Mouse (Mus musculus) kidney, postnatal 0 days (tissue): ENCODE measurements around the gene Ccdc33. TPM values are rescaled to one million over a fixed set of nuclear protein-coding genes. Genes with fewer than 3 reads are reported as not detected.

Experiments
- ATAC-seq: fragments of 200-750 bp; cut with Nextera tagmentation; replicated peaks from 2 replicates; pipeline ENCODE4 v1.8.0; 2017; ENCODE audit warnings: low read depth, moderate number of reproducible peaks, moderate TSS enrichment, moderate library complexity; ENCODE audit not compliant: low FRiP score
- DNase-seq: peaks from one replicate; pipeline ENCODE4 v3.0.0-alpha.2; 2016; ENCODE audit warnings: low spot score
- H3K27ac ChIP-seq: fragments of 300-500 bp; sonication (generic); 2 replicates; pipeline ENCODE4 v1.5.1; 2014; ENCODE audit warnings: mild to moderate bottlenecking
- H3K27me3 ChIP-seq: fragments of 300-500 bp; sonication (generic); 2 replicates; pipeline ENCODE4 v1.6.1; 2014; ENCODE audit warnings: low read length, mixed read lengths; ENCODE audit not compliant: insufficient read depth
- H3K36me3 ChIP-seq: fragments of 300-500 bp; sonication (generic); 2 replicates; pipeline ENCODE4 v1.6.1; 2014; ENCODE audit warnings: low read length, mixed read lengths; ENCODE audit not compliant: insufficient read depth
- H3K4me1 ChIP-seq: fragments of 300-500 bp; sonication (generic); replicated peaks from 2 replicates; pipeline ENCODE4 v1.6.1; 2014; ENCODE audit warnings: antibody characterized with exemption, low read length, mixed read lengths; ENCODE audit not compliant: insufficient read depth
- H3K4me2 ChIP-seq: fragments of 300-500 bp; sonication (generic); 2 replicates; pipeline ENCODE4 v1.6.1; 2014; ENCODE audit warnings: mild to moderate bottlenecking, low read length, moderate library complexity, mixed read lengths
- H3K4me3 ChIP-seq: fragments of 300-500 bp; sonication (generic); replicated peaks from 2 replicates; pipeline ENCODE4 v1.5.1; 2014; ENCODE audit warnings: low read depth, low read length
- H3K9ac ChIP-seq: fragments of 300-500 bp; sonication (generic); 2 replicates; pipeline ENCODE4 v1.6.1; 2014; ENCODE audit warnings: low read depth, low read length
- H3K9me3 ChIP-seq: fragments of 300-500 bp; sonication (generic); replicated peaks from 2 replicates; pipeline ENCODE4 v1.6.1; 2016; ENCODE audit warnings: low read length, inconsistent platforms, mixed read lengths
- CTCF ChIP-seq: IDR thresholded peaks from 2 replicates; pipeline ENCODE4 v1.5.1; 2016; ENCODE audit warnings: antibody characterized with exemption, low read depth, mild to moderate bottlenecking, moderate library complexity
- WGBS: fragments of 180-500 bp; shearing (Covaris S2); extraction: QIAGEN DNeasy Blood & Tissue Kit; methylation state at CpG from one replicate; pipeline ENCODE4 v1.1.7; 2014; 5-methylcytosine and 5-hydroxymethylcytosine counted together
- polyA plus RNA-seq: library from polyadenylated mRNA; unstranded; fragments of >200 nt; fragmentation: Nextera tagmentation; extraction: Ambion mirVana; gene quantifications from 2 replicates; pipeline ENCODE4 v1.2.1, GENCODE M21; 2015

Gene Ccdc33
- polyA plus RNA-seq, 1 experiment from 2014 or later = 0.09 TPM

GRCm38 (mm10) chr9:58048621-58049020 is 70.0 kb downstream of the Ccdc33 start:
- no peak for TF ChIP-seq CTCF
- Histone ChIP-seq H3K4me3 (no peak overlapping the region), H3K27ac (no peak overlapping the region), H3K9ac (no peak overlapping the region), H3K36me3 (no peaks in the 10 kb centered on the region), H3K4me1 (no peaks in the 10 kb centered on the region), H3K4me2 (no peak overlapping the region), H3K9me3 (no peaks in the 10 kb centered on the region), H3K27me3 (no peaks in the 10 kb centered on the region)
- WGBS = 17% methylated on average over 6 of the region's 6 CpGs
- DNase-seq (no peak), ATAC-seq (no peak)

- DNase-seq (peak; percentile 29), ATAC-seq (no peak)
- no peak for TF ChIP-seq CTCF
- Histone ChIP-seq H3K4me2 (no peak overlapping the region), H3K27ac (no peak overlapping the region), H3K4me3 (no peak overlapping the region), H3K4me1 (0 out of 2 replicates have a peak, but pooled peaks cover 2% of the 10 kb centered on the region), H3K36me3 (no peaks in the 10 kb centered on the region), H3K9ac (no peak overlapping the region), H3K9me3 (no peaks in the 10 kb centered on the region), H3K27me3 (no peaks in the 10 kb centered on the region)
- 61% methylated on average over 10 of the region's 10 CpGs for WGBS
Measured at GRCm38 (mm10) chr9:58047061-58047460, 71.6 kb downstream of the Ccdc33 start.

- H3K4me1 ChIP-seq = 0 out of 2 replicates have a peak, but pooled peaks cover 2% of the 10 kb centered on the region
- H3K9me3 ChIP-seq = no peaks in the 10 kb centered on the region
- no peak overlapping the region for H3K9ac ChIP-seq
- 33% methylated on average over 4 of the region's 4 CpGs for WGBS
- no peak overlapping the region for H3K27ac ChIP-seq
- DNase-seq (no peak), ATAC-seq (no peak)
- H3K4me3 ChIP-seq = no peak overlapping the region
- H3K36me3 ChIP-seq = no peaks in the 10 kb centered on the region
- TF ChIP-seq CTCF = no peak
- no peak overlapping the region for H3K4me2 ChIP-seq
- no peaks in the 10 kb centered on the region for H3K27me3 ChIP-seq
Measured at GRCm38 (mm10) chr9:58045646-58046045, 73.0 kb downstream of the Ccdc33 start.

GRCm38 (mm10) chr9:58044828-58045227 is 73.8 kb downstream of the Ccdc33 start:
- ATAC-seq = no peak
- no peak overlapping the region for H3K4me2 ChIP-seq
- WGBS = 24% methylated on average over 10 of the region's 10 CpGs
- no peaks in the 10 kb centered on the region for H3K9me3 ChIP-seq
- 0 out of 2 replicates have a peak, but pooled peaks cover 2% of the 10 kb centered on the region for H3K4me1 ChIP-seq
- TF ChIP-seq CTCF = no peak
- no peak for DNase-seq
- H3K27me3 ChIP-seq = no peaks in the 10 kb centered on the region
- no peak overlapping the region for H3K9ac ChIP-seq
- no peak overlapping the region for H3K27ac ChIP-seq
- no peaks in the 10 kb centered on the region for H3K36me3 ChIP-seq
- H3K4me3 ChIP-seq = no peak overlapping the region

- ATAC-seq = no peak
- Histone ChIP-seq H3K36me3 (no peaks in the 10 kb centered on the region), H3K9ac (no peak overlapping the region), H3K4me2 (no peak overlapping the region), H3K27ac (no peak overlapping the region), H3K4me1 (0 out of 2 replicates have a peak, but pooled peaks cover 2% of the 10 kb centered on the region), H3K9me3 (no peaks in the 10 kb centered on the region), H3K4me3 (no peak overlapping the region), H3K27me3 (no peaks in the 10 kb centered on the region)
- TF ChIP-seq CTCF = no peak
- 87% methylated on average over 10 of the region's 10 CpGs for WGBS
- DNase-seq = no peak
Measured at GRCm38 (mm10) chr9:58043496-58044017, 75.1 kb downstream of the Ccdc33 start.

- no peak overlapping the region for H3K27ac ChIP-seq
- TF ChIP-seq CTCF = no peak
- H3K9ac ChIP-seq = no peak overlapping the region
- H3K27me3 ChIP-seq = no peaks in the 10 kb centered on the region
- H3K9me3 ChIP-seq = no peaks in the 10 kb centered on the region
- no peak overlapping the region for H3K4me2 ChIP-seq
- 0 out of 2 replicates have a peak, but pooled peaks cover 2% of the 10 kb centered on the region for H3K4me1 ChIP-seq
- peak; percentile 26 for DNase-seq
- no peaks in the 10 kb centered on the region for H3K36me3 ChIP-seq
- ATAC-seq = no peak
- no peak overlapping the region for H3K4me3 ChIP-seq
- 22% methylated on average over 10 of the region's 10 CpGs for WGBS
Measured at GRCm38 (mm10) chr9:58042391-58042790, 76.2 kb downstream of the Ccdc33 start.

GRCm38 (mm10) chr9:58040977-58041376 is 77.6 kb downstream of the Ccdc33 start:
- H3K4me3 ChIP-seq = no peak overlapping the region
- TF ChIP-seq CTCF = no peak
- H3K4me2 ChIP-seq = no peak overlapping the region
- ATAC-seq (no peak), DNase-seq (no peak)
- no peaks in the 10 kb centered on the region for H3K27me3 ChIP-seq
- no peaks in the 10 kb centered on the region for H3K36me3 ChIP-seq
- H3K27ac ChIP-seq = no peak overlapping the region
- H3K9me3 ChIP-seq = no peaks in the 10 kb centered on the region
- H3K4me1 ChIP-seq = 0 out of 2 replicates have a peak, but pooled peaks cover 2% of the 10 kb centered on the region
- WGBS = 52% methylated on average over 4 of the region's 4 CpGs
- H3K9ac ChIP-seq = no peak overlapping the region
